Mouse (Mus musculus) limb, embryonic 14.5 days (tissue): ENCODE data around the gene Tk2. TPM values are rescaled to one million over a fixed set of nuclear protein-coding genes. Genes with fewer than 3 reads are reported as not detected.
A peak's percentile ranks its signal among the peaks of the same experiment; 100 is the strongest.

Experiments used
- ATAC-seq: fragments of 200-750 bp; cut with Nextera tagmentation; 2 replicates; pipeline ENCODE4 v1.8.0; 2017; ENCODE audit warnings: low read depth, moderate number of reproducible peaks, moderate TSS enrichment; ENCODE audit not compliant: low FRiP score
- DNase-seq: peaks from one replicate; pipeline ENCODE4 v3.0.0-alpha.2; 2015; ENCODE audit warnings: low spot score
- H3K27ac ChIP-seq: fragments of 300-500 bp; sonication (generic); replicated peaks from 2 replicates; pipeline ENCODE4 v1.5.1; 2014; ENCODE audit warnings: low read depth, mild to moderate bottlenecking, low read length, moderate library complexity, mixed read lengths
- H3K27me3 ChIP-seq: fragments of 300-500 bp; sonication (generic); 2 replicates; pipeline ENCODE4 v1.6.1; 2014; ENCODE audit warnings: low read length, mixed read lengths; ENCODE audit not compliant: control insufficient read depth, insufficient read depth
- H3K36me3 ChIP-seq: fragments of 300-500 bp; sonication (generic); 2 replicates; pipeline ENCODE4 v1.6.1; 2014; ENCODE audit warnings: mild to moderate bottlenecking, low read length, moderate library complexity, mixed read lengths; ENCODE audit not compliant: control insufficient read depth, insufficient read depth
- H3K4me1 ChIP-seq: fragments of 300-500 bp; sonication (generic); 2 replicates; pipeline ENCODE4 v1.6.1; 2014; ENCODE audit warnings: antibody characterized with exemption, low read length, mixed read lengths; ENCODE audit not compliant: control insufficient read depth, insufficient read depth
- H3K4me2 ChIP-seq: fragments of 300-500 bp; sonication (generic); replicated peaks from 2 replicates; pipeline ENCODE4 v1.6.1; 2014; ENCODE audit warnings: low read depth, mild to moderate bottlenecking, low read length, moderate library complexity; ENCODE audit not compliant: severe bottlenecking
- H3K4me3 ChIP-seq: fragments of 300-500 bp; sonication (generic); replicated peaks from 2 replicates; pipeline ENCODE4 v1.5.1; 2014; ENCODE audit warnings: low read length
- H3K9ac ChIP-seq: fragments of 300-500 bp; sonication (generic); 2 replicates; pipeline ENCODE4 v1.6.1; 2014; ENCODE audit warnings: mild to moderate bottlenecking, low read depth, low read length, moderate library complexity; ENCODE audit not compliant: severe bottlenecking
- H3K9me3 ChIP-seq: fragments of 300-500 bp; sonication (generic); 2 replicates; pipeline ENCODE4 v1.6.1; 2016; ENCODE audit warnings: low read length; ENCODE audit not compliant: control insufficient read depth
- POLR2A ChIP-seq: fragments of 200-500 bp; IDR thresholded peaks from 2 replicates; pipeline ENCODE4 v1.8.0; 2012; ENCODE audit warnings: inconsistent platforms, mild to moderate bottlenecking, moderate library complexity, borderline replicate concordance; ENCODE audit not compliant: insufficient read depth, insufficient read length; ENCODE audit errors: extremely low read depth
- WGBS: fragments of 180-500 bp; shearing (Covaris S2); extraction: QIAGEN DNeasy Blood & Tissue Kit; methylation state at CpG from one replicate; pipeline ENCODE4 v1.1.7; 2014; 5-methylcytosine and 5-hydroxymethylcytosine counted together
- polyA plus RNA-seq, 2 experiments: library from polyadenylated mRNA; depleted of rRNA in 1 of 2; stranded (reverse) in 1 of 2; unstranded in 1 of 2; fragments of >200 nt; fragmentation: Nextera tagmentation in 1 of 2; extraction: Ambion mirVana in 1 of 2; gene quantifications; 2 replicates each; pipeline versions ENCODE4 v1.2.1 to v1.2.3; 2012 to 2014

The Tk2 gene
- polyA plus RNA-seq, 2 experiments: 18.5 to 19.2 TPM

DNA sequence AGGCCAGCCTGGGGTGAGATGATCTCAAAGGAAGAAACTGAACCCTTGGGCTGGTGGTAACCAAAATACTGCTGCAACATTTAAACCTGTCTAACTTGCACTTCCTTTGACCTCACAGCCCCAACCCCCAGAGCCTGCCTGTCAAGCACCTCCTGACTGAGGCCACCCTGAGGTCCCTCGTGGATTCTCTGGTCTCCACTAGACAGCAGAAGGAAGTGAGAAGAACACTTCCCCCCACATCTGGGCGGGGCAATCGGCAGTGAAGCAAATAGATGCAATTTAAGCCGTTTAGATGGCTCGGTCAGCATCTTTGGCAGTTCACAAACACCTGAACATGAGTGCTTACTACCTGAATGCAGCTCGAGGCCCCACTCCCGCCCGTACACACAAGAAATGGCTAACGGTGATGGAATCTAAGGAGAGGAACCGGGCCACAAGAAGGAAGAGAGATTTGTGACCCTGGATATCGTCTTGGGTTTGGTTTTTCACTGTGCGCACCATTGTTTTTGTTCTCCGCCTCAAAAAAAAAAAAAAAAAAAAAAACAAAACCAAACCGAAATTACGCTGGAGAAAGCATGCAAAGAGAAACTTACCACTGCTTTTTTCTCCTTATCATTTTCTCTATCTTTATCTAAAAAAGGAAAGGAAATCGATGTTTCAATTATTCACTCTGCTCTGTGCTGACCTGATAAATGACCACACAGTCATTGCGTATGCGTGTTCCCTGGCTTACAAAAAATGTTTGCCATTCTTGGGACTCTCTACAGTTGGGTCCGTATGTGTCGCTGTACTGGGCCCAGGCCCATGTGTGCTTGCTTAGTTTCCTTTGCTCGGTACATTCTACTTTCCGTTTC is 1.1 kb downstream of the Tk2 start:
- DNase-seq: no peak
- Histone ChIP-seq H3K4me3 (peak overlapping the region; percentile 80), H3K9ac (peak overlapping the region; percentile 74; the same call in 1 of the 2 replicates), H3K27ac (no peak overlapping the region; the same call in 1 of the 2 replicates), H3K36me3 (peaks cover 20% of the 10 kb centered on the region), H3K27me3 (no peaks in the 10 kb centered on the region), H3K4me2 (peak overlapping the region; percentile 83), H3K9me3 (no peaks in the 10 kb centered on the region), H3K4me1 (peaks cover 10% of the 10 kb centered on the region)
- whole genome bisulfite sequencing: 69% methylated on average over 22 of the region's 22 CpGs
- ATAC-seq: no peak
- TF ChIP-seq POLR2A: no peak

- TF ChIP-seq POLR2A: no peak
These were observed 1.7 kb downstream of the Tk2 start for GRCm38 (mm10) chr8:104246621-104247020.

DNA sequence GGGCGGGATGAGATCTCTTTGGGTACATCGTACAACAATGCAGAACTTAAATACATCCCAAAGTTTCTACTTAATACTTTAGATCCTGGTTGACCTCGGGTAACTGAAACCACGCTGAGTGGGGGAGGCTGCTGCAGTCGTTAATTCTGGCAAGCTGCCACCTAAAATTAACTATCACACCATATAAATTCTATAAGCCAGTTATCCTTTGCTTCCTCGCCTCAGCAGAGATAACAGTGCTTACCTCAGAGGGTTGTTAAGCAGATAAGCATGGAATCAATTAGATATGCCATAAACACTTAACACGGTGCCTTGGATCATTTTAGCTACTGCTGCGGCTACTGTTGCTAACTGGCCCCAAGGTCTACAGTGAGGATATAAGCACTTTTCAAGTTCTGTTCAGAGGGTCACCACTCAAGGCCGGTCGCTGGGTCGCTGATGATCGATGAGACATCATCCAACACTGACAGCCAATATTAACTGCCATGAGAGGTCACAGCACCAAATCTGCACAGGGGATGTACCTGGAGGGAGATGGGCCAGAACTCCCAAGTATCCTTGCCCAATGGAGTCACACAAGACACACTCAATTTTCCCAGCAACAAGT is 6.2 kb downstream of the Tk2 start:
- H3K9me3 ChIP-seq: no peaks in the 10 kb centered on the region
- no peaks in the 10 kb centered on the region for H3K27me3 ChIP-seq
- H3K27ac ChIP-seq: no peak overlapping the region
- peaks cover 55% of the 10 kb centered on the region for H3K36me3 ChIP-seq
- TF ChIP-seq POLR2A: no peak
- DNase-seq: no peak
- H3K4me1 ChIP-seq: no peaks in the 10 kb centered on the region
- no peak overlapping the region for H3K4me3 ChIP-seq
- ATAC-seq: no peak
- no peak overlapping the region for H3K4me2 ChIP-seq
- 55% methylated on average over 12 of the region's 12 CpGs for WGBS
- no peak overlapping the region for H3K9ac ChIP-seq

More at GRCm38 (mm10) chr8:104246621-104247020, 1.7 kb downstream of the Tk2 start:
- H3K4me1 ChIP-seq: peaks cover 7% of the 10 kb centered on the region
- peaks cover 23% of the 10 kb centered on the region for H3K36me3 ChIP-seq
- H3K4me3 ChIP-seq: no peak overlapping the region
- DNase-seq (no peak), ATAC-seq (no peak)
- H3K4me2 ChIP-seq: no peak overlapping the region
- WGBS: 85% methylated on average over 4 of the region's 4 CpGs
- no peaks in the 10 kb centered on the region for H3K27me3 ChIP-seq
- H3K9ac ChIP-seq: no peak overlapping the region
- no peak overlapping the region for H3K27ac ChIP-seq
- no peaks in the 10 kb centered on the region for H3K9me3 ChIP-seq

GRCm38 (mm10) chr8:104239418-104239861 is 8.9 kb downstream of the Tk2 start:
- 85% methylated on average over 10 of the region's 10 CpGs for WGBS
- H3K4me1 ChIP-seq: no peaks in the 10 kb centered on the region
- TF ChIP-seq POLR2A: no peak

GRCm38 (mm10) chr8:104234573-104234972 is 13.8 kb downstream of the Tk2 start:
- 55% methylated on average over 6 of the region's 6 CpGs for WGBS
- Histone ChIP-seq H3K9me3 (no peaks in the 10 kb centered on the region), H3K36me3 (peaks cover 92% of the 10 kb centered on the region), H3K4me3 (no peak overlapping the region), H3K27me3 (no peaks in the 10 kb centered on the region), H3K27ac (no peak overlapping the region), H3K4me2 (no peak overlapping the region), H3K9ac (no peak overlapping the region), H3K4me1 (no peaks in the 10 kb centered on the region)
- no peak for DNase-seq
- no peak for TF ChIP-seq POLR2A
- no peak for ATAC-seq

More at GRCm38 (mm10) chr8:104239418-104239861, 8.9 kb downstream of the Tk2 start:
- H3K27me3 ChIP-seq: no peaks in the 10 kb centered on the region
- H3K9me3 ChIP-seq: no peaks in the 10 kb centered on the region
- ATAC-seq (no peak), DNase-seq (no peak)
- H3K4me2 ChIP-seq: no peak overlapping the region
- H3K4me3 ChIP-seq: no peak overlapping the region
- no peak overlapping the region for H3K27ac ChIP-seq
- no peak overlapping the region for H3K9ac ChIP-seq
- peaks cover 74% of the 10 kb centered on the region for H3K36me3 ChIP-seq
